Mouse (Mus musculus): ENCODE measurements around the gene Ptprn2.

Ptprn2 gene

DNA sequence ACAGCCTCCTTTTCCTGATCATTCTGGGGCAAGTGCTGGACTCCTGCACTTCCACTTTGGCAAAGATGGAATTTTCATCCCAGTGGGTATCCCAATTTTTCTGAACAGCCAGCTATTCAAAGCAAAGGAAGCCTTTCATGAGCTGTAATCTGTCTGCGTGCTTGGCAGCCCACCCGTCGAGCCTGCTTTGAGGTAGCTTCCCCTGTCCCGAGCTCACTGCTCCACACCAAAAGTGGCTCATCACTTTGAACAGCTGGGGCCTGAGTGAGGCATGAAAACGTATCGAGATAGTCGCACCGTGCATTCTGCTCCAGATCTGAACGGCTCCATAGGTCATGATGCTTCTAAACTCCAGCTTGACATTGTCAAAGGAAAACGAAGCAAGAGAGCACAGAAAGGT is 503.6 kb downstream of the Ptprn2 start:
- DNase-seq (ENCODE audit: low spot score) = no peak

DNA sequence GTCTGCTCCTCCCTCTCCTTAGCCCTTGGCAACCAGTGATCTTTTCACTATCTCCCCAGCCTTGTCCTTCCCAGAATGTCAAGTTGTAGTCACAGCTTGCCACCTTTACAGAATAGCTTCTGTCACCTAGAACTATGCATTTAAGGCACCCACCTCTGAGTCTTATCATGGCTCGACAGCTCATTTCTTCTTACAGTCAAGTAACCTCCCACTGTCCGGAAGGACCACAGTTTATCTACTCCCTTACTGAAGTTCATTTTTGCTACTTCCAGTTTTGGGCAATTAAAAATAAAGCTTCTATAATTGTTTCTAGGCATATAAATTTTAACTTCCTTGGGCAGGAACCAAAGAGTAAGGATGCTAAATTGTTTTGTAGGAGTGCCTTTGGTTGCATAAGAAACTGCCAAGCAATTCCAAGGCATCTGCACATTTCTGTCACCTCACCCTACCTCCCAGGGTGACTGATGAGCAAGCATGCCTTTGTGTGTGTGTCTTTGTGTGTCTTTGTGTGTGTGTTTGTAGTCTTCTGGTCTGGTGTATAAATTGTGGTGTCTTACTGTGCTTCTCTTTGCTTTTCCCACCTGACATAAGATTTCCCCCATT is 516.1 kb downstream of the Ptprn2 start:
- no peak for DNase-seq (ENCODE audit: low spot score)

DNA sequence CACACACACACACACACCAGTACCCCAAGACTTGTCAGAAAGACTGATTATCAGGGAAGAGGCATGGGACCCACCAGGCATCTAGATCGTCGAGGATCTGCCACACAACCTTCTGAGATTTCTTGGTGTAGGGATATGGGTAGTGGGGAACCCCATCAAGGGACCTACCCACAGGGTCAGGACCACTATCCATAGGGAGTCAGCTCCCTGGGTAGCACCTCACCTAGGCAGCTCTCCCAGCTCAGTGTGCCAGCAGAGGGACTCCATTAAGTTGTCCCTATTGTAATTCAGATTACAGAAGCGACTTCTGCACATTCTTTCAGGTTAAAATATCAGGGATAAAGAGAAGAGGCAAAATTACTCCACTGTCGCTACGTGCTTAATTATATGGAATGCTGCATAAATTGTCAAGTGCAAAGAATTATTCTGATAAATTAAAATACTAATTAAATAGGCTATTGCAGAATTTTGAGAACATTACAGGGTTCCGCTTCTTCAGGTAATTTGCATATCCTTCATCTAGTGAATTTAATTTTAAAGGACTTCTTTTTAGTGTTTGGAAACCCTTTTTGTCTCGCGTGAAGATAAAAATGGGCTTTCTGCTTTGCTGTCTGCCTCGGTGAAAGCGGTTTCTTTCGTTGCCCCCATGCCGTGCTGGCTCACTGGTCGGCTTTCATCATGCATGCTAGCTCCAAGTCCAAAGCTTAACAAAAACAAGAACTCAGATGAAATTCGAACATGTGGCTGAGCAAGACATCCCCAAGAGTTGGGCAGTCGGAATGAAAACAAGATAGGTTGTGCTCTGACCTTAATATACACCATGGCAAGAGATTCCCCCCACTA is 531.5 kb downstream of the Ptprn2 start:
- no peak for DNase-seq (ENCODE audit: low spot score)

DNA sequence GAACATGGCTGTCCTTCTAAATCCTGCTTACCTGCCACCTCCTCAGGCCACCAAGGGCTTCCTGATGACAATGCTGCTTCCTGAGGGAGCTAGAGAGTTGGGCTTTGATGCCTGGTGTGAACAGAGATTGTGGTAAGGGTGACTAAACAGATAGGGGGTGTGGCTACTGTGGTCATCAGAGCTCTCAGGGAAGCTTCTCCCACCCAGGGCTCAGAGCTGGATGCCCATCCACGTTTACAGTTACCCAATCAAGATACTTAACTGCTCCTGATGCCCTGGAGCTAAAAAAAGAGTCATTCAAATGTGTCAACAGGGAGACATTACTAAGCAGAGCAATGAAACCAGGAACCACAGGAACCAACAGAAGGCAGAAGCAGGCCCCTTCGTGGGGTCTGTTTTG is 532.4 kb downstream of the Ptprn2 start:
- DNase-seq (ENCODE audit: low spot score) = no peak

DNA sequence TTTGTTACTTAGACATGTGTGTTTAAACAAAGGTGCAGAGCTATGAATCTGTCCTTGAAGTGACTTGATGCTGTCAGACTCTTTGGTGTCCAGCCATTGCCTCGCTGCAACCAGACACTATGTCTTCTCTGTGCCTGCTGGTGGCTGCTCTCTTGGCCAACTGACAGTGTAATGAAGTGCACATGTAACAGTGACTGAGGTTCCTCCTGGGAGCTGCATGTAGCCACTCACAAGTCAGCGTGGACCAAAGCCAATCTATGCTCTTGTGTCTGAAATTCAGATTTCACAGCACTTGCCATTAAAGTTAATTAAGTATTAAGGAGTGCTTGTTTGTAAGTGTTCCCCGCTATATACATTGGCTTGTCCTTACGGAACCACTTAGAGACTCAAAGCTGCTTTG is 537.7 kb downstream of the Ptprn2 start:
- DNase-seq (ENCODE audit: low spot score) = no peak

DNA sequence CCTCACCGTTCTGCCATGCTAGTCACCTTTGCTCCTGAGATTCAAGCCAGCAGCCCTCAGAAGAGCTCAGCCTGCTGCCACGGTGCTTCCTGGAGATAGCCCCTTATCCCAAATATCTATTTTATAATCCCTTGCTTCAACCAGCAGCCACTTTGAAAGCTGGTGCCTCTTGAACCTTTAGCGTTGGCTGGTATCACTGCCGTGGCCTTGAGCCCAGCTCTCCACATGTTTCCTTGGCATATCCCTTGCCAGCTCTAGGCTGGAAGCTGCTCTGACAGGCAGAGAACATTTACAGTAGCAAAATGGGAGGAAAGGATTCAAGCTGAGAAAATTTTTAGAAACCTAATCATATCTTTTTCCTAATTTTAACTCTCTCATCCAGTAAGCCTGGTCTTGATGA is 539.4 kb downstream of the Ptprn2 start:
- DNase-seq (ENCODE audit: low spot score) = no peak

DNA sequence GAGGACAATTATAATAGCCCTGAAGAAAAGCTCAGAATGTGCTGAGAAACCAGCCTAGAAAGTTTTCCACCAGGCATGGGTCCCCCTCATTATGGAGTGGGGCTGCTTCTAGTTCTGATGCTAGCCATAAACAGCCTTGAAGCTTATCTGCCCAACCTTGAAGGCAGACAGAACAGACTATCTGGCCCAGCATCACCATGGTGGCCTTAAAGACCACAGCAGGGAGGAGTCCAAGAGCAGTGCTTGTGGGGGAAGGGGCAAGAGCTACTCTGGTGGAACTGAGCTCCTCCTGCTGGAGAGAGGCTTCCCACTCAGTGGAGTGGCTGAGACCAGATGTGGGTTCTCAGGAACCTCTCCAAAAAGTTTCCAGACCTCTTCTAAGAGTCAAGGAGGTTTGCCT is 540.2 kb downstream of the Ptprn2 start:
- DNase-seq (ENCODE audit: low spot score) = no peak

DNA sequence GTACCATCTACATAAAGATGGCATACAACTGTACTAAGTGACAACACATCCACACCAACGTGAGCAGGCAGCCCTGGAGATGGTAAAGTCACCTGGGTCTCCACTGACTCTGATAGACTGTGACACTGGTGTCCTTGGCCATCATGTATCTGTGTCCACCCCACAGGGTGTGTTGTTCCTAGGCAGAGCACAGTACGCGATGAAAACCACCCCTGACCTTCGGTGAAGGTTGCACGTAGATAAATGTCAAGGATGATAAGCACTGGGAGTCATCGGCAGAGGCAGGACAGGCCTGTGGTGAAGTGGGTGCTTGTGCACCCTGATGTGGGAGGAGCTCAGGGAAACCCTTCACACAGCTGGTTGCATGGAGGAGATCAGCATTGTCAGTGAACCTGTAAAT is 541.8 kb downstream of the Ptprn2 start:
- DNase-seq (ENCODE audit: low spot score) = no peak

DNA sequence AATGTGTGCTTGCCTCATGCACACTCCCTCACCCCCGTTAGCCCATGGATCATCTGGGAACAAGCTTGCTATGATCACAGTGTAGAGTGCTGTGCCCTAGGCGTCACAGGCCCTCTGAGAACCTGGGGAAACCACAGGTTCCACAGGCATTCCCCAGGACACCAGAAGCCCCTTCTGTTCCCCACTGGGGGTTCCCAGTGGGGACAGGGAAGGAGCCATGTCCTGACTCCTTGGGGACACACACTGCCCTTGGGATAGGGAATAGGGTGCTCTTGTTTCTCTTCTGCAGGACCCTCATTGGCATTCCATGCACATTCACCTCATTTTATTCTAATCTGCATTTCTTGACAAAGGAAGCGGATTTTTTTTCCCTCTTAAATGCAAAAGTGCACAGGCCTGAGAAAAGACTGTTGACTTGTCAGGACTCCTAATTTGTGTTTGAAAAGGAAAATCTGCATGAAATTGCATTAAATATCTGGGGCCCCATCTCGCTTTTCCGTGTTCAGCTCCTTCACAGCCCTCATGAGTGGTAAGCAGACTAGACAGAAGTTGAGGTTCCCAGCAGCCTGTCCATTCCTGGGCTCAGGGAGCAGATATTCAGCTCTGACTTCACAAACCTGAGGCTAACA is 542.9 kb downstream of the Ptprn2 start:
- no peak for DNase-seq (ENCODE audit: low spot score)

DNA sequence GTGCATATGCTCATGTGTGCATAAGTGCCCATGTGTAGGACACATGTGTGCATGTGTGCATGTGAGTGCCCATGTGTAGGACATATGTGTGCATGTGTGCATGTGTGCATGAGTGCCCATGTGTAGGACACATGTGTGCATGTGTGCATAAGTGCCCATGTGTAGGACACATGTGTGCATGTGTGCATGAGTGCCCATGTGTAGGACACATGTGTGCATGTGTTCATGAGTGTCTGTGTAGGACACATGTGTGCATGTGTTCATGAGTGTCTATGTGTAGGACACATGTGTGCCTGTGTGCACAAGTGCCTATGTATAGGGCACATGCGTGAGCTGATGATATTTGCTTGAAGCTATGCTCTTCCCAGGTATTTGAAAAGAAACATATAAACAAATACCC is 547.7 kb downstream of the Ptprn2 start:
- DNase-seq (ENCODE audit: low spot score) = no peak

DNA sequence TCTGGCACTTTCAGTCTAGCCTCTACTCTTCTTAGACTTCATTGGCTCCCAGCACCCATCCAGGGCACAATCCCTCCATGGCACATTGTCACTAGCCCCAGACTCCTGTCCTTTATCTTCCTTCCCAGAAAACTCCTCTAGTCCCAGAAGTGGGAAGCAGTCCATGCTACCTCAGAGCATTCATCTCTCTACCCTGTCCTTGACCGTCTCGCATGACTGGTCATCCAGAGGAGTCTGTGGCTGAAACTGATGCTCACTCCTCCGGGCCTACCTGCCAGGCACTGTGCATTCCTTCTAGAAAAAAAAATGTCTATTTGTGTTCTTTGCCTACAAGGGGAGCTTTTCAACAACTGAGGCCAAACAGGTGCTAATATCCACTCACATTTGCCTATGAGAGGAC is 549.0 kb downstream of the Ptprn2 start:
- DNase-seq (ENCODE audit: low spot score) = no peak

DNA sequence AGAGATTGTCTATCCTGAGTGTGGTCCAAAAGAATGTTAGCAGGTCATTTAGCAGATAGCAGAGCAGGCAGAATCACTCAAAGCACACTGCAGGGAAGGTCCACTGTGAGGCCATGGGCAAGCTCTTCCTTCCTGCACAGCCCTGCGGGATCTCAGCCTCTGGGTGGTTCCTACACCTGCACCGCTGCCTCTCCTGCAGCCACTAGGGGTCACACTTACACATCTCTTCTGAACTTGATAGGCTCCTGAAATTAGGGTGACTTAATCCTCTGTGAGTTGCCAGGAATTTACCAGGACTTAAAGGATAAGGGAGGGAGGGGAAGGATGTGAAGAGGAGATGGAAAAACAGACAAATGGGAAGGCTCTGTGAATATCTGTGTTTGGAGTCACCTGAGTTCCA is 549.7 kb downstream of the Ptprn2 start:
- no peak for DNase-seq (ENCODE audit: low spot score)

DNA sequence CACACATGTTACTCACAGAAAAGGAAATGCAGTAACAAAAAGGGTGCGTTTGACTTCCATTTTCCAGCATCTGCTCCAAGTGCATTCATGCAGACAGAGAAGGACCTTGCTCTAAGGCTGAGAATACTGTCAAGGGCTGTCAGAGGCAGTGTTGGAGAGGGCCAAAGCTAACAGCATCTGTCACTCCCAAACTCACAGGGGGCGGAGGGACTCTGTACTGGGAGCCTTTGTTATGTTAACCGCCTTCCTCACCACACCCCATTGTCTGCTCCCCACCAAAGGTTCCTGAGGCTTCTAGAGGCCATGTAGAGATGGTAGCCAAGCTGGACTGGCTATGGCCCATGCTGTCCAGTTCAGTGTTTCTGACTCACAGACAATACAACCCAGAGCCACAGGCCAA is 553.9 kb downstream of the Ptprn2 start:
- no peak for DNase-seq (ENCODE audit: low spot score)

DNA sequence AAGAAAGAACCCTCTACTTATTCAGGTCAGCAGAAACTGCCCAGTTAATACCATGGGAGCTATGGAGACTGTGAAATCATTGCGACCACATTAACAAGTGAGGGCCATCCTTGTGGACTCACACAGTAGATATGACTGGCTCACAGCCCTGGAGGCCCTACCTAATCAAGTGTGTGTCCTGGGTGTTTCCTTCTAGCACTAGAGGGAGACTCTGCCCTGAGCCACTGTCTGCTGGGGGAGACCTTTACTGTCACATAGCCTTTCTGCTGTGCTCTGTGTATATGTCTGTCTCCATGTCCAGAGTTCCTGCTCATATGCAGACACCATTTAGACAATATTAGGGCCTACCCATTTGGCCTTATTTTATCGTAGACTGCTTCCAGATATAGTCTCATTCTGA is 555.9 kb downstream of the Ptprn2 start:
- DNase-seq (ENCODE audit: low spot score) = no peak

DNA sequence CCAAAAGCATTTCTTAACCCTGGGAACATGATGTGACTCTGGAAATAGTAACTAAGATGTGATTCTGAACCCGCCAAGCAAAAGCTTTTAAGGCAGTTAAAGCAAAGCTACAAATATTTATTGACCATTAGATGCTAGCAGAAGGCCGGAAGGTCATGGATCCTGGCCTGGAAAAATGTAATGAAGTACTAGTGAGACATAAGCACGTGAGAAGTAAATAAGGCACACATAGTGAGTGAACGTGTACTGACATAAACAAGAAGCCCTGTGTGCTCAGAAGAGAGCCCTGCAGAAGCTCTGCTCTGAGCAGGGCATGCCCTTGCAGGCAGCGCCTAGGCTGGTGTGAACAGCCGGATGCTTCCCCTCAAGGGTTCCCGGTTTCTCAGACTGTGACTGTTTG is 557.2 kb downstream of the Ptprn2 start:
- DNase-seq (ENCODE audit: low spot score) = no peak

DNA sequence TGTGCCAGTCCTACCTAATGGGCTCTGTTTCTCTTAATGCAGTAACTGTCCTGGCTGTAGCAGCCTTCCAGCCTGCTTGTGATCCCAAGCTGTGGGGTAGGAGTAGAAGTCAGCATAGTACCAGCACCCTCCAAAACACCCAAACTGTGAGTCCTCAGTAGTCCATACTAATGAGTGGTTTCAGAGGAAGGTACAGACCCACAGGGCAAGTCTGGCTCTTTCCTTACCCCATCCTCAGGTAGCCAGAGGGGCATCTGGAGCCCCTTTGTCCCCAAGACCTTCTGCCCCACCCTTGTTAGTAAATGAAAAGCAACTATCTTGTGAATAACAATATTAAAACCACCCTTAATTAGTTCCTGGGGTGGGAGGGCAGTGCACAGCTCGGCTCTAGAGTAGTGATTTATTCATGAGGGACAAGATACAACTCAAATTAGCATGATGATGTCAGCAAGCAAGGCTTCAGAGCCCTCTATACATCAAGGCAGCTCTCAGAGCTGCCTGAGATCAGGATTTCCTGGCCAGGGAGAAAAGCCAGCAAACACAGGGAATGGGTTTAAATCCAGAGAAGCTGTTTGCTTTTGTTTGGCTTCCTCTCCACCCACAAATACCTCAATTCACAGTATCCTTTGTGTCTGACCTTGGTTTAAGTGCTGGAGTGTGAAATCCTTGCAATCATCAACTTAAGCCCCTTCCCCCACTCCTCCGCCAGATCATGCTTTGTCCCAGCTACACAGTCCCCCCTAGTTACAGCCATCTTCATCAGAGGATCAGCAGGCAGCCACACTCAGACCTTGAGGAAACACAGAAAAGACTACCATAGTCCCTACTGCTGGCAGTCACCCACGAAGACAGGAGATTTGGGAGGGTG is 562.1 kb downstream of the Ptprn2 start:
- no peak for DNase-seq (ENCODE audit: low spot score)

DNA sequence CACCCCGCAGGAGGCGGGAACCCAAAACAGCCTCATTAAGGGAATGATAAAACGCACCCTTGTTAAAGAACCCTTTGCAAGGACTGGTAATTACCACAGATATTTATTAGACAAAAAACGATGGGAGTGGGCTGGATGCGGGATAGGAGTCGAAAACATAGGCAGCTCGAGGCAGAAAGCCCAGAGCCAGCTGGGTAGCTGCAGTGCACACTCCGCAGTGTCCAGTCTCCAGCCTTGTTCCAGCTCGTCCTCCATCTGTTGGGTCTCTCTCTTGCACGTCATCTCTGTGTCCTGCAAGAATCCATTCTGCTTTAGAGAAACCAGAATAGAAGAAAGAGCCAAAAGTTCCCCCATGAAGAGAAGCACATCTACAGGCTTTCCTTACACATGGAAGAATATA is 564.3 kb downstream of the Ptprn2 start:
- no peak for DNase-seq (ENCODE audit: low spot score)

DNA sequence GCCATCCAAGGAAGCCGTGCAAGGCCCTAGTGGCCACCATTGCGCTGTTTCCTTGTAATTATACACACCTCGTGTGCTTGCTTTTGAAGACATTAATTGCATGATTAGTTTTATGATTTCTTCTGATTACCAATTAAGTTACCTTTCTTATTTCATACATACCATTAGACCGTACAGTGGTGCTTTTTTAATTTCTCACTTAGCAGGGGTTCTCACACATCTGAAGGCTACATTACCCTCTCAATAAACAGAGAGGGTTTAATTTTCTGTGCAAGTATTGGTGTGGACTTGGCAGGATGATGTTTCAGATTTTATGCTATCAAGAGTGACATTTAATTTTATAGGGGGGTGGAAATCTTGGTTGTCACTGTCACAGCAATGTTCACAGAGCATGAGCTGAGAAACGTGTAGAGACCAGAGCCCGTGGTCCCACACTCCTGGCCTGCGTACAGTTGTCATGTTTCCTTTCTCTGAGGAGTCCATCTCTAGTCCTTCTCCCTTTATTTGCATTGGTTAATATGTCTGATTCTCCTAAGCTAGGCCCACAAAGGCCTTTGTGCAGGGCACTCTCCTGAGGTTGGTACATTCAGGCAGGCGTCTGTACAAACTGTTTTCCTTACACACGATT is 567.8 kb downstream of the Ptprn2 start:
- no peak for DNase-seq (ENCODE audit: low spot score)

DNA sequence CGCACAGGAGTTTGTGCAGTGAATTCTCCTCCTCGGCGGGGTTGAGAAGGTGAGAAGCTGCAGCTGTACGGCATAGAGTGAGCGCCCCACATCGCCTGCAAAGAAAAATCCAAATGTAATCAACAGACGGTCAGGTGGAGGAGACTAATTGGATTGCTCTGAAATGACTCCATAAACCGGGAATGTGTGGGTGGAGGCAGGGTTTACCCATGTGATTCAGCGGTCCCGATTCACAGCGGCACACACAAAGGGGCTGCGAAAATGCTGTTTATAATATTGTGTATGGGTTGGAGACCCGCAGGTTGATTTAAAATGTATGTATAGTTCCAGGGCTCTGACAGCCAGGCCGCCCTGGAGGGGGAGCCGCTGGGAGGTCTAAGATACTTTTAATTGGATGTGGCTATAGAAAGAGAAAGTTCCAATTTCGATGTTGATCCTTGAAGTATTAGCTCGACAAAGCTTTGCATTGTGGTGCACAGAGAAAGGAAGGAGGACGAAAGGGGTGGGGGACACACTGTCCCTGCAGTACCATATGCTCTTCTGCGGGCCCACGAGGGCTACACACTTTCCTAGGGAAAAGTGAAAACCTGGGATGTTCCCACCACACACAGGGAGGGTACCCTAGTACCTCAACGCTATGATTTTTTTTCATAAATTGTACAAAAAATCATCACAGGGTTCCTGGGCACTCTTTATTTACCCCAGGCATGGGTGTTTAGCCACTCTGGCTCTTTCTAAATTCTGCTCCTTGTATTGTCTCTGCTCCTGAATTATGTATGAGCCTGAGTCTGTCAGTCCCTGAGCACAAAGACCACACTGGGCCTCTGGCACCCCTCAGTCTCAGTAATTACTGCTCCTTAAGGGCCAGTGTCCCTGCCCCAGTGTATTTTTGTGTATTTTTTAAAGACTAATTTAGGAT is 568.6 kb downstream of the Ptprn2 start:
- DNase-seq (ENCODE audit: low spot score) = no peak

DNA sequence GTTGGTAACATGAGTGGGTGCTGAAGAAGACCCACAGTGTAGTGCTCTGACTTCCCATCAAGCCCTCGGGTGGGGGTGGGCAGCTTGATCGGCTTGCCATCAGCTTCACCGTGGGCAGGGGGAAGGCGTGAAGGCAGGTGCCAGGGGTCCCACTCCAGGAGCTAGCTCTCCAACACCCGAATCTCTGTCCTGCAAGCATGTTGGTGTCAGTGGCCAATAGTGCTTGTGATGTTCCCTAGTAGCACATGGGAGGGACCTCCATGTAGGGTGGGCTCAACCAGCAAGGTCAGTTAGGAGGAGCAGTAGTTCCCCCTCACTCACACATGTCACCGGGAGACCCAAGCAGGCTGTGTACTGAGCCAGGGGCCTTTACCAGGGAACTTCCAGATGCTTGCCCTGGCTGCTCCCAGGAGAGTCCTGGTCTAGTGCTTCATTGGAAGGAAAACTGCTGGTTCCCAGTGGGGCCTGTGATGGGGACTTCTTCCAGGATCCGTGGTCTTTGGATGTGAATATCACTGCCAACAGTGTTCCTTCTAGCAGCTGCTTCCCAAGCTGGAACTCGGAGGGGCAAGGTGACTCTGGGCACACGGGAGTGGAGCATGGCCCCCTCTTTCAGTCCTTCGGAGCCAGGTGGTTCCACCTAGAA is 569.5 kb downstream of the Ptprn2 start:
- no peak for DNase-seq (ENCODE audit: low spot score)
